Mouse (Mus musculus) B cell, adult 62 days (primary cell): ENCODE measurements around the gene Rrp1b. TPM values are rescaled to one million over a fixed set of nuclear protein-coding genes. Genes with fewer than 3 reads are reported as not detected.

Experiments used
- total RNA-seq: library from RNA; stranded (reverse); gene quantifications from 4 replicates; pipeline ENCODE4 v1.2.4, GENCODE M21; 2023

Gene Rrp1b
- 47.4 to 59.5 TPM (median 49.7 TPM) in 4 replicates for total RNA-seq

GRCm38 (mm10) chr17:32035609-32036508, at the start of gene Rrp1b, which contains the start of gene Hsf2bp:
Gene Rrp1b, plus strand, starts transcription at chr17:32036100.
Gene Hsf2bp, minus strand, starts transcription at chr17:32036349.

Other genes starting within 250 kb of the Rrp1b start
- gene Sik1, start 180.3 kb upstream of the Rrp1b start, total RNA-seq, result 722 to 784 TPM (median 756 TPM) in 4 replicates
- 0.39 TPM in 1 of 4 replicates, not detected in the others for gene Hsf2bp, start 249 bp downstream of the Rrp1b start, total RNA-seq
- gene Notch3, start 130.8 kb downstream of the Rrp1b start, total RNA-seq, result 0.15 TPM in 1 of 4 replicates, not detected in the others
- 1.5 to 2.4 TPM (median 1.9 TPM) in 4 replicates for gene Ephx3, start 153.4 kb downstream of the Rrp1b start, total RNA-seq
- 306 to 342 TPM (median 323 TPM) in 4 replicates for gene Brd4, start 248.6 kb downstream of the Rrp1b start, total RNA-seq